Mouse (Mus musculus) urinary bladder, postnatal 25 days (tissue): Measurements from ENCODE around the gene Olfr283.
A peak's percentile ranks its signal among the peaks of the same experiment; 100 is the strongest.
"Not testable (repeated sequence)": the region's sequence is repeated elsewhere in the genome, so short reads cannot be mapped to it uniquely, and the experiment has no call there.

Source experiments
- DNase-seq: peaks from one replicate; pipeline ENCODE4 v3.0.0; 2022; ENCODE audit warnings: low spot score

The Olfr283 gene

DNA sequence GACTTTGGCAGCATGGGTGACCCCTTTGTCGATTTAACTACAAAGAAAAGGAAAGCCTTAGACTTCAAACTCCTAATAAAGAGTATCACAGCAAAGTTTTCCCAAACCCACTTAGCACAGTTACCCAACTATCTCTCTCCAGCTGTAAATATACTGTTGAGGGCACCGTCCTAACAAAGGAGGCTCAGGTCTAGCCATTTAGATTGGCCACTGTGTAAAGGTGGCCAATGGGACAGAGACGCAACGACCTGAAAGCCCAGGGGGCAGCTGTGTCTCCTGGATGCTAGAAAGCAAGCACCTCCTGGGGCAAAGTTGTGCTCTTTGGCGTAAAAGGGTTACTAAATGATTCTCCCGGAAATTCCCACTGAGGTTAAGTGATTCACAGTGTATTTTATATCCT, at the start of gene Olfr283:
Gene Olfr283, minus strand, starts transcription at position 101 of the 400 bp plus-strand sequence.
- DNase-seq = no peak

DNA sequence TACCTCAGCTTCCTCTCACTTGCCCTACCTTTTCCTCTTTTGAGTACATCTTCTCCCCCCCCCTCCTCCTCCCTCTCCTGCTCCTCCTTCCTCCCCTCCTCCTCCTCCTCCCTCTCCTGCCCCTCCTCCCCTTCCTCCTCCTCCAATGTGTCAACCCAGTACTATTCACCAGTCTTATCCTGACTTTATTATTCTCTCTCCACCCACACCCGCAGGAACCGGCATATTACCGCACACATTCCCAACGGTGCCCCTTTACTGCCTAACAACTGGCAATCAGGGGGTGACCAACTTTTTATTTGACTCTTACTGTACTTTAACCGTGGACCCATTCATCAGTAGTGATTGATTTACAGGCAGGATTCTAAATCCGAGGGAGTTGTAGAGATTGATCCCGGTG, 44.4 kb upstream of the Olfr283 start:
- DNase-seq = no peak

DNA sequence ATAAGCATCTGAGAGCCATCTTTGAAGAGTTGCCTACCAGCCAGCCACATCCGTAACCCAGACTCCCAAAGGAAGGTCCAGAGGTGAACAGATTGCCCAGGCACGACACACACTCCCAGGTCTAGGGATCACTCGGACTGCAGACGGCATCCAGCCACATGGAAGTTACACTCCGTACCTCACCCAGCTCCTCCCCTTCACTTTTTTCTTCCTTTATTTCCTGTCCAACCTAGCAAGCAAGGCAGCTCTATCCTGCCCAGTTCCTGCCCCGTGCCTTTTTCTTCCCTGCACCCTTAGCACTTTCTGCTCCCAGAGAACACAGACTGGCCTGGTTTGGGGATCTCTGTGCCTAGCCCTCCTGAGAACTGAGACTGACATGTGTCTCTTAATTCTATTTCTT, 44.0 kb upstream of the Olfr283 start:
- no peak for DNase-seq

DNA sequence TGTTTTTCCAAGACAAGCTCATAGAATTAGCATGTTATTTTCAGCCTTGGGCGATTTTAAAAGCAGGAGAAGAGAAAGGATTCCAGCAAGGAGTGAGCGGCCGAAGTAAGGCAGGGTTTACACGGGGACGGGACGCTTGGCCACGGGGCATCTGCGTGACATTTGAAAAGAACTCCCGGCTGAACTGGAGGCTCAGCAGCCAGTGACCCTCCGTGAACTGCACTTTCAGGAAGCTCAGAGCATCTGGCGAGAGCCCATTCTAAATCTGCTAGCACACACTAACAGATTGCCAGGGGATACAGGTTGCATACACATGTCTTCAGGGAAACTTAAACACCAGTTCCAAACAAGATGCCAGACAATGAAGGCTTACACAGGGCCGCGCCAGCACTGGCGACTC, 43.6 kb upstream of the Olfr283 start:
- DNase-seq = no peak

DNA sequence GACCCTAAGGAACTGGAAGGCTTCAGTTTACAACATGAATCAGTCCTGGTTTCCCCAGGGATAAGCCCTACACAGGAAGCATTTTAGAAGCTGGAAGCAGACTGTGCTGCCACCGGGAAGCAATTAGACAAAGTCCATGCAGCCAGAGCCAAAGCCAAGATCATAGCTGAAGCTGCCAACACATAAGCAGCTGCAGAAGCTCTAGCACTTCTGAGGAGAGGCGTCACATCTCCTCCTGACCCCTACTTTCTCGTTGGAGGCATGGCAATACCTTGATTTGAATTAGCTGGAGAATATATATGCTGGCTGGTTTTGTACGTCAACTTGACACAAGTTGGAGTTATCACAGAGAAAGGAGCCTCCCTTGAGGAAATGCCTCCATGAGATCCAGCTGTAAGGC, 40.2 kb upstream of the Olfr283 start:
- DNase-seq = no peak

DNA sequence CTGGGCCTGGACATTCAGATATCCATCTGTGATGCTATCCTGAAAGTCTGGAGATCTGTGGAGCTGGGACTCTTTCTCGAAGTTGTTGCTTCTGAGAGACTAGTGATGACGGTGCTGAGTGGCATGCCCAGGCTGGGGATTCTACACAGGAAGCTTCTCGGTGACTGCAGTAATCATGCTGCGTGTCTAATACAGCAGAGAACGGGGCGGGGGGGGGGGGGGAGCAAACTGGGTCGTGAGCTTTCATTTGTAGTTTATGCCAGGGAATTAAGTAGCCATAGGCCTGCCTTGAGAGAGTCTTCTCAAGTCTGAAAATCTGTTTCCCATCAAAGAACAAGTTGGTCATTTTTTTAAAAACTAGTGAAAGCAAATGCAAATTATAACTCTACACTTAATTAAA, 37.4 kb upstream of the Olfr283 start:
- DNase-seq = no peak

DNA sequence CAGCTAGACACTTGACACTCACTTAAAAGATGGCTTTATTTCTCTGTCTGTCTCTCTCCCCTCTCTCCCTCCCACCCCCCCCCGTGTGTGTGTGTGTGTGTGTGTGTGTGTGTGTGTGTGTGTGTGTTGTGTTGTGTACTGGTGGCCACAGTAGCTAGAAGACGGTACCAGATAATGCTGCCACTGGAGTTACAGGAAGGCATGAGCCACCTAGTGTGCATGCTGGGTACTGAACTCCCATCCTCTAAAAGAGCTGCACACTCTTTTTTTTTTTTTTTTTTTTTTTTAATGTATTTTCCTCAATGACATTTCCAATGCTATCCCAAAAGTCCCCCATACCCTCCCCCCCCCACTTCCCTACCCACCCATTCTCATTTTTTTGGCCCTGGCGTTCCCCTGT, 36.5 kb upstream of the Olfr283 start:
- DNase-seq = not testable (repeated sequence)

DNA sequence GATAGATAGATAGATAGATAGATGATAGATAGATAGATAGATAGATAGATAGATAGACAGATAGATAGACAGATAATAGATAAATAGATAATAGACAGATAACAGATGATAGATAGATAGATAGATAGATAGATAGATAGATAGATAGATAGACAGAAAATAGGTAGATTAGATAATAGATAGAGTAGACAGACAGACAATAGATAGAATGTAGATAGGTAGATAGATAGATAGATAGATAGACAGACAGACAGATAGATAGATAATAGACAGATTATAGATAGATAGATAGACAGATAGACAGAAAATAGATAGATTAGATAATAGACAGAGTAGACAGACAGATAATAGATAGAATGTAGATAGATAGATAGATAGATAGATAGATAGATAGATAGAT, 36.1 kb upstream of the Olfr283 start:
- DNase-seq = not testable (repeated sequence)

DNA sequence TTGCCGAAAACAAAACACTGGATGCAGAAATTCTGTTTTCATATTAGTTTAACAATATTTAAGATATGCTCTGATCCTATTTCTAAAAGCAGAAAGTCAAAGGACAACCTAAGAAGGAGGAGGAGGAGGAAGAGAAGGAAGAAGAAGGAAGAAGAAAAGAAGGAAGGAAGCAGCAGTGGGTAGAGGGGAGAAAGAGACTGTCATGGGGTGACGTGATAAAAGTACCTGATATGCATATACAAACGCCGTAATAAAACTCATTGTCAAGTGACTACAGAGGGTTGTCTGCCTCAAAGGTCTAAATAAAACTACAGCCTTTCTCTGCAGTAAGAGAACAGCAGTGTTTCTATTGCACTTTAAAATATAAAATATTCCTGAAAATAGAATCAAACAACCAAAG, 35.2 kb upstream of the Olfr283 start:
- no peak for DNase-seq

DNA sequence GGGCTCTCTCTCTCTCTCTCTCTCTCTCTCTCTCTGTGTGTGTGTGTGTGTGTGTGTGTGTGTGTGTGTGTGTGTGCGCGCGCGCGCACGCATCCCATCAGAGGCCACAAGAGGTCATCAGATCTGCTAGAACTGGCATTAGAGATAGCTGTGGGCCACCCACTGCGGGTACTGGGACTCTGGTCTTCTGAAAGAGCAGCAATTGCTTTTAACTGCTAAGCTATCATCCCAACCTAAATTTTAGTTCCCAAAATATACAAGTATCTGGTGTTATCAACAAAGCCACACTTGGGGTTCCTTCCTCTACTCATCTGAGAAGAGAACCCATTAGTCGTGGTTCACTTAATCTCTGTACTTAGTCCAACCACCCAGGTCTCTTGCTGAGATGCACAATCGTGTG, 29.5 kb upstream of the Olfr283 start:
- no peak for DNase-seq

DNA sequence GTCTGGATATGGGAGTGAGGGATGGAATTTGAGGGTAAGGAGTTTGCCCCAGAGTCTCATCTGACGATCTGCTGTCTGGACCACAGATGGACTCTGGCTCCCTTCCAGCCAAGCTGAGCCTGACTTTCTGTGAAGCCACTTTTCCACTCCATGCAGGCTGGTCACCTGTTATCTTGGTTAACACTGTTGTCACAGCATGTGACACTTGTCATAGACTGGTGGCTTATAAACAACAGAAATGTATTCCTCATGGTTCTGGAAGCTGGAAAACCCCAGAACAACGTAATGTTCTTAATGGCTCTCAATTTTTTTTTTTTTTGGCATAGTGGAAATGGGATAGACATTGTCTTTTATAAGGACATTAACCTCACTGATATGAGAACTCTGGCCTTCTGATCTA, 28.9 kb upstream of the Olfr283 start:
- DNase-seq = no peak

DNA sequence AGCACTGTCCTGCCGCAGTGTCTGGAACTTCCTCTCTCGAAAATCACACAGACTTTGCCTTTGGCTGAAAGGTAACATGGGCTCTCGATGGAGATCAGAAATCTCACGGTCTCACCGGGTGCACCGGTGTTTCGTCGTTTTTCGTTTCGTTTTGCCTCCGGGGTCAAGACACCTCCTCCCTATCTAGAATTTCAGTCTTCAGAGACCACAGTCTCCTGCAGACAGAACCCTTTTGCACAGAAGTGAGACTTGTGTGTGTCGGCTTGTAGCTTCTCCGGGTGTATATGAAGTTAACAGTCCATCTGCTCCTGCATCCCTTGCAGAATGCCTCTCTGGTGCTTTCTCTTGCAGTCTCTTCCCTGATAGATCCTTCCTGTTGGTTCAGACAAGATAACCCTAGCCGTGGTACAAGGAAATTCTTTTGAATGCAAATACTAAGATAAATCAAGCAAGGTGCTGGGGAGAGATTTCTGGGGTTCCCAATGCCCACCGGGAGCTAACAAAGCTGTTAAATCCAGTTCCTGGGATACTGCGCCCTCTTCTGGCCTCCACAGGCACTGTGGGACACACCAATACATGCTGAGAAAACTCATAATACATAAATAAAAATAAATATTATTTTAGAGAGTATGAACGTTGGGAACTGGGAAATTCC, 27.8 kb upstream of the Olfr283 start:
- no peak for DNase-seq

DNA sequence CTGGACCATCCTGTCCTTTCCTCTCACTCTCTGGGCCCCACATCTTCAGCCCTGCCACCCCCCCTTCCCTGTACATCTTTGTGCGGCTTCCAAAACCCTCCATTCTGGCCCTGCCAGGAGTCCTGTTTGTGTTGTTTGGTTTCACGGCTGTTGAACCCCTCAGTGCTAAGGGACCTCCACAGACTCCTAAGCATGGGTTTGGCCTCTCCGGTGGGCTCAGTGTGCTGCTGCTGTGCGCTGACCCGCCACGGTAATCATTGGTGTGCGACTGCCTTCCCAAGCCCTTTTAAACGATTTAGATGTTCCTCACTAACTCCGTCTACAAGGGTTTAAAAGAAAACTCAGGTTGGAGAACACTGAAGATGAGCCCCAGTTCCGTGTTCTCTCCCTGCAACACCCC, 21.6 kb upstream of the Olfr283 start:
- no peak for DNase-seq

DNA sequence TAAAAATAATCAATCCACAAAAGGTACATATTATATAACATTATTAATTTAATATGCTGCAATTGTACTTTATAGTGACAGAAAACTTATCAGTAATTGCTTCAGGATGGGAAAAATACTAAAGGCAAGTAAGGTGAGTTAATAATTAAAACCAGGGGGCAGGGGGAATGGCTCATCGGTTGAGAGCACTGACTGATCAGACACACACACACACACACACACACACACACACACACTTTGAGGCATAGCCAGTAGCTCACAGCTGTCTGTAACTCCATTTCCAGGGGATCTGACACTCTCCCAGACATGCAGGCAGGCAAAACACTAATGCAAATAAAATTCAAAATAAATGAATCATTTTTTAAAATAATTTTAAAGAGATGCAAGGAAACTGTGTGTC, 16.4 kb upstream of the Olfr283 start:
- no peak for DNase-seq

DNA sequence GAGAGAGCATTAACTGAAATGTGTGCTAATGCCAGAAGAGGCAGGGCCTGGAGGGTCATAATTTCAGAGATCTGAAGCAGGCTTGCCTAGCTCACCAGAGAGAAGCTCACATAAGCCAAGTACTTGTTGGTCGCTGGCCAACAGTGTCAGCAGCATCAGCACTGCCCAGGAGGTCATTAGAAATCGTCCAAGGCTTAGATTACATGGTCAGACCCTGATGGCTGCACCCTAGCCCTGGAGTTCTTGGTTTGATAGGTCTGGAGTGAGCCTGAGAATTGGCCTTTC, 11.1 kb upstream of the Olfr283 start:
- DNase-seq = no peak

DNA sequence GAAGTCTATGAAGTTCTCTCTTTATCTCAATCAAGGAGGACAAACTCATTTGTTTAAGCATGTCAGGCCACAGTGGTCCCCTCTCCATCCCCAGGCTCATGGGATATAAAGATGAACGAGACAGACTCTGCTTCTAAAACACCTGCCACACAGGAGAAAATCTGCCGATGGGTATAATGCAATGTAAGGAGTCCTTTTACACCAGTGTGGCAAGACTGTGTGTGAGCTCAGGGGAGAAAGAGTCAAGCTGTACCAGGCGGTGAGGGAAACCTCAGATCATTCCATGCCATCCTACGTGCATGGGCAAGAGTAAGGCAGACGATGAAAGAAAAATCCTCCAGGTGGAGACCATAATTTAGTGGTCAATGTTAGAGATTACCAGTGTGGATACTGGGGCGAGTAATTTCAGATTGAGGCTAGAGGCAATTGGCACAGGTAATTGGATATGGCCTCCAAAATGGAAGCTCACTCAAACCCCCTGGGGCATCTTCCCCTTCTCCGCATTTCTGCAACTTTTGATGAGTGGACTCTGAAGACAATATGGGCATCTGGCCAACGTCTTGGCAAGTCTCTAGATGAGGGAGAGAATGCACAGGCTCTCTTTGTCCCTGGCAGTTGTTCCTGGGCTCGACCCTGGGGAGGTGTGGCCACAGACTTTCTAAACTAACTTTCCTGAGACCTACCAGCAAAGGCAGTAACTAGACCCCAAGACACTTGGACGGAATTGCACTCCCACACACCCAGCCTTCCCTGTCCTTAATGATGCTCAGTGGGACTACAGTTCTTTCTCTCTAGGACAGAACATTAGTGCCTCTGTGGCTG, 10.5 kb upstream of the Olfr283 start:
- no peak for DNase-seq

DNA sequence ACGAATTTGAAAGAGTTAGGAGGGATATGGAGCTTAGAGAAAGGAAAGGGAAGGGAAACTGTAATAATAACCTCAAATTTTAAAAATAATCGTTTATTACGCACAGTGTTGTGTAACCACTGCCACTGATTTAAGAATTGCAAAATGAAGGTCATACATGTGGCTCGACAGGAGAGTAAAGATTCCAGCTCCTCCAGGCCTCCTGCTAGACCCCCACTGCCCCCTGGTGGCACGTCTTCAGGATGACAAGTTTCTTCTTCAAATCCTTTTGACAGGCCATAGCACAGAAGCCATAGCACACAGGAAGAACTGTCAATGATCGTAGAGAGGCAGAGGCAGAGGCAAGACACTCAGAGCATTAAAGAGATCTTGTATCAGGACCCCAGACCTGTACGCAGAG, 9.1 kb upstream of the Olfr283 start:
- DNase-seq = peak; percentile 80

DNA sequence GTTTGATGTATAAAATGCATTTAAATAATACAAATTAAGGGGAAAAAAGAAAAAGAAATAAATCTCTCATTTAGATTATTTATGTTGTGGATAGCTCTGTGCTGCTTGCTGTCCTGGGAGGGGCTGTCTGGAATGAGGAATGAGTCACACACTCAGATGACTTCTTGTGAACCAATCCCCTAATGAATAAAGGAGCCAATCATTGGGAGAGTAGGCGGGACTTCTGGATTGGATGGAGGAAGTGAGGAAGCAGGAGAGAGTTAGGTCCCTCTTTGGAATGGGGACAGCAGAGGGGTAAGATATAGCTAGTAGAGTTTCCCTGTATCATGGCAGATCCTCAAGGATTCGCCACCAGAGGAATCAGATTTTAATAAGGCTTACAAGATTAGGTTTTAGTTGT, 6.9 kb upstream of the Olfr283 start:
- no peak for DNase-seq

DNA sequence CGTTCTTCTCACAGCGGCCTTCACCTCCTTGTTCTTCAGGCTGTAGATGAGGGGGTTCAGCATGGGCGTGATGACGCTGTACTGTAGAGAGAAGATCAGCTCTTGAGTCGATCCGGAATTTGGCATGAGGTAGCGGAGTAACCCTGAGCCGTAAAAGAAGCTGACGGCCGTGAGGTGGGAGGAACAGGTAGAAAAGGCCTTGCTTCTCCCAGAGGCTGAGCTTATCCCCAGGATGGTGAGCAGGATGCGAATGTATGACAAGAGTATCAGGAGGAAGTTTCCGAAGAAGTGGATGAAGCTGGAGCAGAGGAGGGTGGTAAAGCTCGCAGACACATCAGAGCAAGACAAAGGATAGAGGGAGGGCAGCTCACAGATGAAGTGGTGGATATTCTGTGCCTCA, 2.5 kb downstream of the Olfr283 start:
- DNase-seq = no peak

DNA sequence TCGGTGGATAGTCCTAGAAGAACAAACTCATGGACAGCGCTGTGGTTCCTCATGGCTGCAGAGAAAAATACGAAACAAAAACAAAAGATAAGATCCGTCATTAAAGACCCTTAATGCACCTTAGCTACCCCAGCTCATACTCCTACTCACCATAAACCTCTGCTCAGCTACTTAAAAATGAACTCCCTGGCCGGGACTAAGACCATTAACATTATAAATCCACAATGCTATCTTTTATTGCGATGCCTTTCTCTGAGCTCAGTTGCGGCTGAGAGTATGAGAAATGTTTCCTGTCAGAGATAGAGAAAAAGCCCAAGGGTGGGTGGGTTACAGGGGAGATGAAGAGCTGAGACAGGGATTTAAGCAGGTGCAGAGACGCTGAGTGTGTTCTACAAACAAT, 39.9 kb downstream of the Olfr283 start, which contains the start of gene Olfr284:
Gene Olfr284, minus strand, starts transcription at position 101 of the 400 bp plus-strand sequence.
- no peak for DNase-seq
